Mouse (Mus musculus) cerebellum, adult 9-10 months (tissue): ENCODE measurements around the gene Gid4.
A peak's percentile ranks its signal among the peaks of the same experiment; 100 is the strongest.

ENCODE experiments used
- DNase-seq: peaks from one replicate; pipeline ENCODE4 v3.0.0; 2022

The Gid4 gene

DNA sequence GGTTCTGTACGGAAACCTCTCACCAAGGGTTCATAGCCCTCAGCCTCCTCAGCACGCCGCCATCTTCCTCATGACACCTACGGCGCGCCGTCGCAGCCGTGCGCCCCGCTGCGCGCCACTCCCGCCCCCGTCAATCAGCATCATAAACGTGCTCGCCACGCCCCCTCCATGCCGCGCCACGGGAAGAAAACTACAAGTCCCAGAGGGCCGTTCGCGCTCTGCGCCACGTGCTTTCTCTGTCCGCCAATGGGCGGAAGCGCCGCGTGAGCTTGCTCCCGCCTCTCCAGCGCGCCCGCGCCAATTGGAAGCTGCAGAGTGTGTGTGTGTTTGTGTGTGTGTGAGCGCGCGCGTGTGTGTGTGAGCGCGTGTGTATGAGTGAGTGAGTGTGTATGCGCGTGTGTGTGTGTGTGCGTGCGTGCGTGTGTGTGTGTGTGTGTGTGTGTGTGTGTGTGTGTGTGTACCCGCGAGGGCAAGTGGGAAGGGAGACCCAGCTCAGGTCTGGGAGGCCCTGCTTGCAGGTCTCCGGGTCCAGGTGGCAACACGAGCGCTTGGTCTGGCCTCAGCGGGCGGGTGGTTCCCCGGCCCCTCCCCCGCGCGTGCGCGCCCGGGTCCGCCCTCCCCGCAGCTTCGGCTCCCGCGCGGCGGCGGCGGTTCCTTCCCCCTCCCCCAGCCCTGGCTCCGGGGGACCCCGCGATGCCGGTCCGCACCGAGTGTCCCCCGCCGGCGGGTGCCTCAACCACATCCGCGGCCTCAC, at the start of gene Gid4:
Gid4 (plus strand) TSS at position 183 of the 754 bp plus-strand sequence.
- peak; percentile 99 for DNase-seq

DNA sequence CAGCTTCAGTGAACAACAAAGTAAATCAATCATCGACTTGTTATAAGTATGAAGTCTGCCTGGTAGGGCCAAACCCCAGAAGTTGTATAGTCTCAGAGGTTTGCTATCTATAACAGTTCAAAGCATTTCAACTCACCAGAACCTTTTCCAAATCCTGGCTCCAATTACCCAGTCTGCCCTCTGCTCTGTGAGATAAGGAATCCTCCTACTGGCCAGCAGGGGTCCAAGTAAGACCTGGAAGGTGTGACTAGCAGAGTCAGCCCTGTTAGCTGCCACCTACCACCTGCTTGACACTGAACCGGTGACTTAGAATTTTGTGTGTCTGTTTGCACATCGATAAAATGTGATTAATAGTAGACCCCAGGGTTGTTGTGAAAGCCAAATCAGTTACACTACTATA, 49.7 kb upstream of the Gid4 start:
- DNase-seq: no peak

GRCm38 (mm10) chr11:60368909-60369308, 48.0 kb upstream of the Gid4 start:
- DNase-seq: no peak

- DNase-seq: peak; percentile 33
Observed at GRCm38 (mm10) chr11:60369448-60369847, 47.5 kb upstream of the Gid4 start.

DNA sequence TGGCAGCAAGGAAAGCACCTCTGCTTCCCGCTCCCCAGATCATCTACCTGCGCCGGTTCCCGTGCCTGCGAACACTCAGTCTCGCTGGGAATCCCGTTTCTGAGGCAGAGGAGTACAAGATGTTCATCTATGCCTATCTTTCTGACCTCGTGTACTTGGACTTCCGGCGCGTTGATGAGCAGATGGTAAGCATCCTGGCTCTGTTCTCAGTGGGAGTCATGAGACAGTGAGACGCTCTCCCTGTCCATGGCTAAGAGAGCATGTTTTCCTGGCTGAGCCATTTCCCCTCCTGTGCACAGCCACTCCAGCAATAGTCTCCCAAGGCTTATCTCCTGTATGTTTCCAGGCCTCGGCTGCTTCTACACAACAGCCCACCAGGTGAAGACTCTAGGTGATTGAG, 46.5 kb upstream of the Gid4 start:
- peak; percentile 35 for DNase-seq

DNA sequence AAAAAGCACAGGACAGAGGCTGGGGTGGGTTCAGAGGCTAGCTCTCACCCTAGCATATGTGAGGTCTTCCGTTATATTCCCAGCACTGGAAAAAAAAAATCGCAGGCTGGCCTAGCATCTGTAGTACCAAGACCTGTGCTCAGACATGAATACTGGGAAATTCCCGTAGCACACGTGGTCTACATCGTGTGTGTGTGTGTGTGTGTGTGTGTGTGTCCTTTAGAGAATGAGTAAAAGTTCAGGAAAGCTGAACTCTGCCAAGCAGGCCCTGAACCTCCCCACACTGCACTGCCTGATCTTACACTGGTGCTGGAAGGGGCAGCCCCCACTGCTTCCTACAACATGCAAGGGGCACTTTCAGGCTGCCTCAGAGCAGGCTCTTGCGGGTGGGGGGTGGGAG, 42.5 kb upstream of the Gid4 start:
- DNase-seq: no peak

DNA sequence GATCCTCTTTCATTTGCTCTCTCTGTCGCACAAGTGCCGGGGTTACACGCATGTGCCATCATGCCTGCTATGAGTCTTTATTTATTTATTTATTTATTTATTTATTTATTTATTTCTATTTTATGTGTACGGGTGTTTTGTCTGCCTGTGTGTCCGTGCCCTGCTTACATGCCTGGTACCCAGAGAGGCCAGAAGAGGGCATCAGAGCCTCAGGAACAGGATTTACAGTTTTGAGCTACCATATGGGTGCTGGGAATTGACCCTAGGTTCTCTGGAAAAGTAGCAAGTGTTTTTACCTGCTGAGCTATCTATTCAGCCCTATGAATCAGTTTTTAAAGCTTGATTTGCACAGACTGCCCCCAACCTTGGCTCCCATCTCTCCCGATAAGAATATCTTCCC, 33.4 kb upstream of the Gid4 start:
- no peak for DNase-seq

GRCm38 (mm10) chr11:60384762-60385421, 32.1 kb upstream of the Gid4 start:
- DNase-seq: peak; percentile 36

DNA sequence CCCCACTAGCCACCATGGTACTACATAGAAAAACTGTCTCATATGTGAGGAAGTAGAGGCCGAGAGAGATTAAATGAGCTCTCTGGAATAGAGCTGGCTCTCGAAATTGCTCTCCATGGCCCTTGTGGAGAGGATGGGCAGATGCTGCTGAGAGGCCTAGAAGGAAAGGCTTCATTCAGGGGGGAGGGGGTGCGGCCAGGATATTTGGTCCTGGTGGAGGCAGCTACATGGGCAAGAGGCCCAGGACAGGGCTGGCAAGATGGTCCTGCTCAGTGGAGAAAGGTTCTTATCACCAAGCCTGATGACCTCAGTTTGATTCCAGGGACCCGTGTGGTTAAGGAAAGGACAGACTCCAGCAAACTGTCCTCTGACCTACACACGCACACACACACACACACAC, 31.0 kb upstream of the Gid4 start:
- no peak for DNase-seq

DNA sequence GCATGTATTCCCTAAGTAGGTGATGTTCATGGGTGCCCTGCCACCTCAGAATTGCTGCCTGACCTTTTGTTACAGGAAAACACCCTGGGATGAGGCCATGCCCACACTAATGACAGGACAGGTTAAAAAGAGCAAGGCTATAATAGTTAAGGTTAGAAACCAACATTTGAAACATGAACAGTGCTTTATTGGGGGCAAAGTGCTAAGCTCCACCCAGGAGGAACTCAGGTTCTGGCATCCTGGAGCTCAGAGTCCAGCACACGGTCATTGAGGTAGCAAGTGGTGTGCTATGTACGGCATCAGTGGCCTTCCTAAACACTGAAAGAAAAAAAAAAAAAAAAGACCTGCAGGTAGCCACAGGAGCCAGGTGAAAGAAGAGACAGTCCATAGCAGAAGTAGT, 29.0 kb upstream of the Gid4 start:
- DNase-seq: no peak

GRCm38 (mm10) chr11:60391346-60391745, 25.6 kb upstream of the Gid4 start:
- no peak for DNase-seq

- DNase-seq: no peak
Observed at GRCm38 (mm10) chr11:60396546-60396945, 20.4 kb upstream of the Gid4 start.

GRCm38 (mm10) chr11:60397172-60397571, 19.8 kb upstream of the Gid4 start:
- DNase-seq: no peak

DNA sequence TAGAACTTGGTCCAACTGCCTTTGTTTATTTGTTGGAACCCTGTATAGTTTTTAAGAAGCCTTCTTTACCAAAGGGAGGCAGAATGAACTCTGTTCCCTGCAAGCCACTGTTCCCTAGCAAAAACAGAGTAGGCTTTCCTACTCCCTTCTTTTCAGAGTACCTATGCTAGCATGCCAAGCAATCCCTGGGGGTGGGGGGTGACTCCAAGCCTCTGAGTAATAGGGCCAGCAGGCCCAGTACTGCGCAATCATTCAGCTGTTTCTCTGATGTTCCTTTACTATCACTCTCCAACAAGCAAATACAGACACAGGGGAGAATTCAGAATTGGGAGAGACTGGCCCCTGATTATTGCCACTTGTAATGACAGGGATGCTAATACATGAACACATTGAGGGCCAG, 10.3 kb upstream of the Gid4 start:
- no peak for DNase-seq

DNA sequence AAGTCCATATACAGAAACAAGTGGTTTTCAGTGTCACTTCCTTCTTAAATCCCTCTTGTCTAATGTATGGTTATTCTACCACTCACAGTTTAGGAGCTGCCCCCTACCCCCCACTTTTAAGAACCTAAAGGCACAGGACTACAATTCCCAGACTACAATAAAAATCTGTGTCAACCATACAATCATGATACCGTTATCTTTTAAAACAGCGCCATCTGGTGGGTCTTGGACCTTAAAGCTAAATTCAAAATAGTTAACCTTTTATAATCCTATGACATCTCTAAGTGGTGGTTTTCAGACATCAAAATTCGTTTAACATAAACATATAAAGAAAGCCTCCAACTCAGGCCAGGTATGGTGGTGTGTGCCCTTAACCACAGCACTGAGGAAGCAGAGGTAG, 4.8 kb upstream of the Gid4 start:
- DNase-seq: peak; percentile 89

DNA sequence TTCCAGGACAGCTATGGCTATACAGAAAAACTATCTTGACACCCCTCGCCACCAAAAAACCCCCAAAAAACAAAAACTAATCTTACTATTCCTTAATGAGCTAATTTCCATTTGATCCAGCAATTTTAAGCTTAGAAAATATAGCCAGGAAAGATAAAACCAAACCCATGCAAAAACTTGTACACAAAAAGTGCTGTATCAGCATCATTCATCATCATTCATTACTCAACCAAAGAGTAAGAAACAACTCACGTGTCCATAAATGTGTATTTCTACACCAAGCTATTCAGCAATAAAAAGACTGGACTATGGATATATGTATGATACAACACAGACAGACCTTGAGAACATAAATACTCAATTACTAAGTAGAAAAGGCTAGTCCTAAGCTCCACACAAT, 4.0 kb upstream of the Gid4 start:
- DNase-seq: no peak

DNA sequence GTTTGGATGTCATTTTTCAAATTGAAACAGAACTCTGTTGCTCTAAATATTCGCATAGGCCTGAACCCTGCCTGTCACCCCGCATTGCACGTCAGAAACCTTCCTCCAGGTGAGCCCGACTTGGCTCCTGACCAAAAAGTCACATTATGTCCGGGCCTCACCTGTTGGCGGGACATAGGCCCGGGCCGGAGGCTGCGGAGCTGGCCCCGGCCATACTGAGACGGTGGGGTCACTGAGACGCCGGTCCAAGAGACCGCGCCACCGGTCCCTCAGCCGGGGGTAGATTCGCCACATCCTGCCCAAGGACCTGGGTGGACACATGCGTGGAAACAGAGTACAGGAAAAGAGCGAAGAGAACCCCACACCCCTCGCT, 369 bp upstream of the Gid4 start:
- no peak for DNase-seq

- DNase-seq: peak; percentile 48
Observed at GRCm38 (mm10) chr11:60417717-60418472, 950 bp downstream of the Gid4 start, which contains the start of gene Atpaf2. Gene Atpaf2, minus strand, starts transcription at chr11:60418457.

DNA sequence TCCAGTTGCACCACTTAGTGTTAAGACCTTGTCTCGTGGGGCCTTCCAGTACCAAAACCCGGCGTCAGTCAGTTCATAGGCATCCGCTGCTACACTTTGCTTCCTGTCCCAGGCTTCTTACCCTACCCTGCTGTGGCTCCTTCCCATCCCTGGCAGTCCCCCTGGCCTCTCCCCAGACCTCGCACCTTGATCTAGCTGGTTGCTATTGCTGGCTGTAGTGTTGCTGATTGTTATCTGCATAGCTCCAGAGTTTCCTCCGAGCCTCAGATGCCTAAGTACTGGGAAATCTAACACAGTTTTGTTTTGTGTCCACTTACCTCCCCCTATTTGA, 1.5 kb downstream of the Gid4 start:
- DNase-seq: no peak

DNA sequence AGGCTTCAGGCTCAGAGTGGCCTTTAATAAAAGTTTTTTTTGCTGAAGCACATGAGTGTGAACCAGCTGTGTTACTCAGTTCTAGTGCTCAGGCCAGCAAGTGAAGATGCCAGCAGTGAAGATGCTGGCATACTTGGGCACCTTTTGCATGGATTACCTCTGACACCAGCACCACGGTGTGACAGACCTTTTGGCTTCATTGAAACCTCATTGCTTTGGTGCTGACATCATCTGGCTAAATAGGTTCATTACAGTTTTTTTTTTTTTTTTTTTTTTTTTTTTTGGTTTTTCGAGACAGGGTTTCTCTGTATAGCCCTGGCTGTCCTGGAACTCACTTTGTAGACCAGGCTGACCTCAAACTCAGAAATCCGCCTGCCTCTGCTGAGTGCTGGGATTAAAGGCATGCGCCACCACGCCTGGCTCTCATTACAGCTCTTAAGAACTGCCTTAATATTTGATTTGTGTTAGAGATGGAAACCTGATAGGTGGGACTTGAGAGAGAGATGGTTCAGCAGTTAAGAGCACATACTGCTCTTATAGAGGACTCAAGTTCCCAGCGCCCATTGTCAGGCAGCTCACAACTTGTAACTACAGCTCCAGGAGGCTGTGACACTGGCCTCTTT, 5.2 kb downstream of the Gid4 start:
- no peak for DNase-seq

DNA sequence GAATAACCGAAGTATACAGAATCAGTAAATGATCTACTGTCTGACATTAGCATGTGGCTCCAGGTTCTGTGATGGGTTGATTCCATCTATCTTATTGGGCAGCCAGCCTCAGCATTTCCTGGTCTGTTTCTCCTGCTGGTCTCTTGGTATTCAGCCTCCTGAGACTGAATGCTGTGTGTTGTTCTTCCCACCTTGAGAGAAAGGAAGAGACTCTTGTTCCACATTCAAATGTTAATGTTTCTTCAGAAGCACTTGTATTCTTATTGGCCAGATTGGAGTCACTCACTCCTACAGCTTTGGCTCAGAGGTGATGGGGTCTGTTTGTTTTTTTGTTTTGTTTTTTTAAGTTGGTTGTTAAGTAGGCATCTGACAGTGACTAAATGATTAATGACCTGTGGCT, 6.1 kb downstream of the Gid4 start:
- no peak for DNase-seq

DNA sequence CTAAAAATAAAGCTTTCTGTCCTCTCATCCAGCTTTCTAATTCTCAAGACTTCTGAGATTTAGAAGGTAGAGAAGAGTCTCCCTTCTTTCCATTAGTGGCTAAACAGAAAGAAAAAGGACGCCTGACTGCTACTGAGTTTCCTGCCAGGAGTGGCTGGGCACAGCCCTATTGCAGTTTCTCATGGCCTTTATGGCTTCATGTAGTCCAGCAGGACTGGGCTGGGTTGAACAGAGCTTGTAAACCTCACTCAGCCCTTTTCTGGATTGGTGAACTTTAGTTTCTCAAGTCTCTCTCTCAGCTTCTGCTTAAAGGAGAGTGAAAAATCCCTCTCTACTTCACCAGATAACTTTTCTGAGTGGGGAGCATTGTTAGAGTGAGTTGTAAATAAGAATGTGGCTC, 9.5 kb downstream of the Gid4 start:
- DNase-seq: no peak

DNA sequence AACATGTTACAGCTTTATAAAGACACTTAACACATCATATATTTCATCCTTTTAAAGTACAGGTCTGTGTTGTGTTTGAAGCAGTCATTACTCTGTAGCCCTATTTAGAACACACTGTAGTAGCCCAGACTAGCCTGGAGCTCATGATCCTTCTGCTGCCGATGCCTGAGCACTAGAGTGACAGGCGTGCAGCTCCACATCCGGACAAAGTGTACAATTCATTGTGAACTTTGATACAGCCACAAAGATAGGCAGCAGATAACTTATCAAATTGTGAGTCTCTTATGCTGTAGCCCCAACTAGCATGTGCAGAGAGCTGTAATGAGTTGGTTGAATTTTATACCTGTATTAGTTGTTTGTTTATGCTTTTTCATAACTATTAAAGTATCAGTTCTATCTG, 10.7 kb downstream of the Gid4 start:
- DNase-seq: no peak

GRCm38 (mm10) chr11:60433501-60433900, 16.6 kb downstream of the Gid4 start:
- DNase-seq: no peak
